Mouse (Mus musculus) brain, adult 2 months (tissue): ENCODE measurements around the gene Itpr2.

Experiments
- DNase-seq: peaks from one replicate; pipeline ENCODE4 v3.0.0; 2011; ENCODE audit warnings: low read depth, low spot score

The Itpr2 gene

DNA sequence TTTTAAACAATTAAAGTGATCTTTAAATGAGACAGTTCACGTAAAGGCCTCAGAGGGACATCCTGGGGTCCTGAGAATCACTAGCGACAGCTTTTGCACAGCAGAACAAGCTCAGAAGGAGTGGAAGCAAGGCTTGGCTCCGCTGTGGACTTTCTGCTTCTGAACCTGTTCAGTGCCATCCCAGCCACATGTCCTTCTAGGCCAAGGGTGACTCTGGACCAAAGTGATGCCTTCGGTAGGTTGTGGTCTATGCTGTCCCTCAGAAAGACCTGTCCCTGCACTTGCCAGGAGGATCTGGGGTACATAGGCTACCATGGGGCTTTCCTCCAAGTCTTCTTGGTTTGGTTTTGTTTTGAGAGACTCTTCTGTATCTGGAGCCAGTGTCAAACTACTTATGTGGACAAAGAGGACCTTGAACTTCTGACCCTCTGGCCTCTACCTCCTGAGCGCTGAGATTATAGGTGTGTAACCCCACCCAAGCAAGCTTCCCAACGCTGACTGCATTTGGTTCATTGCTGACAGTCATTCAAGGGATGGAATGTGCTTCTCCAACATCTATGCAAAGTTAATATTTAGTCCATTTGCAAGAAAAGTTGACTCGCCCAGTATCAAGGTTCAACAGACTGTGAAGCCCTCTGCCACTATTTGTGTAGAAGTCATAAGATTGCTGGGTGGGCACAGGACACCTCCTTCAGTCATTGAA is 241.2 kb downstream of the Itpr2 start:
- no peak for DNase-seq

DNA sequence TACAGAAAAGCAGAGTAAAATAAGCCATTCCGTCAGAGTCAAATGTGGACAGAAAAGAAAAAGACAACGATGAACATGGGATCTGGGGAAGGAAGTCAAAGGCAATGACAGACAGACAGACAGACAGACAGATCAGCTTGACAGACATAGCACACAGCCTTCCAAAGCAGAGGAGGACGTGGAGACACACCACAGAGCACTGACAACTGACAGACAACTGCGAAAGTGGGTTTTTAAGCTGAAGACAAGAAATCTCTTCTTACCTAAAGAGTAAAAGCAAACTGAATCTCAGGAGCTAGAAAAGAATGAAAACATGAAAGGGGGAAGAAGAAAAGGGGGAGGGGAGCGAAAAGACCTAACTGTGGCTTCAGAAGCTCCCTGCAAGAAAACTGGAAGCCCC is 243.3 kb downstream of the Itpr2 start:
- DNase-seq: no peak

DNA sequence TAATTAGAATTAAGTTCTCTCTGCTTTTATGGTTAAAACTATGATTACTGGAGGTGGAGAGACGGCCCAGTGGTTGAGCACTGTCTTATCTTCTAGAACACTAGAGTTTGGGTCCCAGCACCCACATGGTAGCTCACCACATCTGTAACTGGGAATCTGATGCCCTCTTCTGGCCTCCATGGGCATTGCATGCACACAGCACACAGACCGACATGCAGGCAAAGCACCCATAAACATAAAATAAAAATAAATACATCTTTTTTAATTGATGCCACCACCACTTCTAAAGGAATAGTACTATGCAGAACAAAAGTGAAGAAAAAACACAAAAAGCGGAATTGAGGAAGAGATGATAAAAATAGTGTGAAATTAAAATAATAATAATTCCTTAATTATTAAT is 243.8 kb downstream of the Itpr2 start:
- DNase-seq: no peak

DNA sequence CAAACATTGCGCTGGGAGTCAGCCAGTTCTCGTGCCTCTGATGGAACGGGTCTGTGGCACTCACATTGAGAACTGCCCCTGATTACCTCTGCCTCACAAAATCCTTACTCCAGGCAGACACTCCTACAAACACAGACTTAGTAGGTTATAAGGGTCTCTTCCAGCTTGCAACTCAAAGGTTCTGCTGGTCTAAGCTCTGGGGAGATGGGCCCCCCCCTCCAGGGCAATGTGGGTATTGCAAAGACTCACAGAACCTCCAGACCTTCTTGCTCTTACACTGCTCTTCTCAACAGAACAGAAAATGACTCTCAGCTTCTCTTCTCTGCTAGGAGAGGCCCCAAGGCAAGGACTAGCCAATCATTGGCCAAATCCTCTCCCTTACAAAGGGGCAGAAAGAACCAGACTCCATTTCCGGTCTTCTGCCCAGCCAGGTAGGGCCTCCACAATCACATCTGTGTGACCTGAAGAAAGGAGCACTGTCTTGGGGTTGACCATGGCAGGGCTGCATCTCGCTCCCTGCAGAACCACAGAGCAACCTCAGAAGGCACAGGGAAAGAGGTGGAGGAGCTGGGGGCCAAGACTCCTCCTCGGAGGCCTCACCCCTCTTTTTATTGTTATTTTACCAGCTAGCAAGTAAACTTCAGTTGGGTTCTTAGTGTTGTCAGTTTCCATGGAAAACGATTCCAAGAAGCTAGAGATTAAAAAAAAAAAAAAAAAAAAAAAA is 244.9 kb downstream of the Itpr2 start:
- DNase-seq: no peak

DNA sequence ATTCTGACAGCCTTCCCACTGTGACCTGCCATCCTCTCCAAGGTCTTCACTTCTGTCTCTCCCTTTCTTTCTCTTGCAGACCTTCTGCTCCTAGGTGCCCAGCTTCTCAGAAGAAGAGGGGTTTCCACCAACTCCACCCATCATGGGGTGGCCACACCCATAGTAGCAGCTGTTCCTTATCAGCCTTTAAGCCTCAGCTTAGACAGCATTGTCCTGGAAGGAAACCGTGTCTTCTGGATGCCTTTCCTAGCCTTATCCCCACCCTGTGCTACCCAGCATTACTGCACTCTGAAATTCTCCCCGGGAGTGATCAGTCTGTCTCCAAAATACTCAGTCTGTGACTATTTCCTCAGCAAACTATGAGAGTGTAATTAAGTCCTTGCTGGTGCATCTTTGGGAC is 245.6 kb downstream of the Itpr2 start:
- no peak for DNase-seq

DNA sequence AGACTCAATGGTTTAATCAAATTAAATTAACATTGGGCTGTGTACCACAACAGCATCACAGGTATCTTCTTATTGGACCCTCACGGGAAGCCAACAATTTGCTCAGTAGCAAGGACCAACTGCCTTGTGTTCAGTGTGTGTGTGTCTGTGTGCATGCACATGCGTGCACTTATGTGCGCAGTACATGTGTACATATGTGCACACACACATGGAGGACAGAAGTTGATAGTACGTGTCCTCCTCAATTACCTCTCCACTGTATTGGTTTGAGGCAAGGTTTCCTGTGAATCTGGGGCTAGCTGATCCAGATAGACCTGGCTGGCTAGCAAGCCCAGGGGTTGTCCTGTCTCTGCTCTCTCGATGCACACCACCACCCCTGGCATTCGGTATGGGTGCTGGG is 246.4 kb downstream of the Itpr2 start:
- no peak for DNase-seq

DNA sequence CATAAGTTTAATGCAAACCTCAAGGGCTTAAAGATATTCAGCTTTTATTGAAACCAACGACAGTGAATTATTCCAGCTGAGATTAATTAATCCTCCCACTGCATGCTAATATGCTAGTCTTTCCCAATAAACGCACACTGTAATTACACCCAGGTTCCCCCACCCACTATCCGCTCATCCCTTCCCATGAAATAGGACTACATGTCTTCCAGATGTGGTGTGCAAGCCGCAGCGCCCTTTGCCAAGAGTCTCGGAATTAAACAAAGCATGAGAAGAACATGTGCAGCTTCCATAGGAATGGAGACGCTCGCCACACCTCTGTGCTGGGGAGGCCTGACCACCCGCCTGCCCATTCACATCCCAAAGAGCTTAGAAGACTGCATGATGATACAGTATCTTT is 247.1 kb downstream of the Itpr2 start:
- DNase-seq: no peak

DNA sequence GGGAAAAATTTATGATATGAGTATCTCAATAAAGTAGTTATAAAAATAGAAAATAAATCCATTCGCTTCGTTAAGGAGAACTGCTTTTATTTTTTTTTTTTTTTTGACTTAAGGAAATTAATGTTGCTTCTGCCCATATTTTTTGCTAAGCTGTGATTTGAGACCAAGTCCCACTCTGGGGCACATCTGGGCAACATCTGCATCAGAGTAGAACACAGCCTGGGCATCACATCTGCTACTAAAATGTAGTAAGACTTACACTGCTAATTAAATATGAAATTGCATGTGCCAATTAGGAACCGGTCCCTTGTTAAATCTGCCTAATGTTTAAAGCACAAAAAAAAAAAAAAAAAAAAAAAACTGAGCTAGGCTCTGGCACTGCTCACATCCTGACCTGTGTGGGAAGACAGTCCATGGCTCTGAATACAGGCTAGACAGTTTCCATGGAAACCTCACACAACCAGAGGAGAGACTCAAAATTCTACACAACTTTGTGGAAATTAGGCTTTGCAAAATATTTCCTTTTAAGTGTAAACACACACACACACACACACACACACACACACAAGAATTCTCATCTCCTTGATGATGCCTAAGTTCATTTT is 247.7 kb downstream of the Itpr2 start:
- DNase-seq: no peak

DNA sequence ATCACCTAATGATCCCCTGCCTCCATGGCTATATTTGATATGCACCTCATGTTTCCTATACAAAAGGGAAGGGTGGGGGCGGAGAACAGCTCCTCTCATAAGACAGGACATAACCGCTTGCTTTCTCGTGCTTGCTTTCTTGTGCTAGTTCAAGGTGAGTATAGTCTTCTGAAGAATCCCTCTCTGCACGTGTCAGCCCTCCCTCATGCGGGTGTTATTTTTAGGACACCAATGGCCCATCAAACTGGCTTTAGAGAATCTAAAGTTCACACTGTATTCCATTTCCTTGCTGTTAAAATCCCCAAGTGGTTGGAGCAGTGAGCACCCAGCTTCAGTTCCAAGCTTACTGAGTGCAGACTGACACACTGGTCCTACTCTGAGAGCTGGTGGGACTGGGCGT is 252.9 kb downstream of the Itpr2 start:
- no peak for DNase-seq

DNA sequence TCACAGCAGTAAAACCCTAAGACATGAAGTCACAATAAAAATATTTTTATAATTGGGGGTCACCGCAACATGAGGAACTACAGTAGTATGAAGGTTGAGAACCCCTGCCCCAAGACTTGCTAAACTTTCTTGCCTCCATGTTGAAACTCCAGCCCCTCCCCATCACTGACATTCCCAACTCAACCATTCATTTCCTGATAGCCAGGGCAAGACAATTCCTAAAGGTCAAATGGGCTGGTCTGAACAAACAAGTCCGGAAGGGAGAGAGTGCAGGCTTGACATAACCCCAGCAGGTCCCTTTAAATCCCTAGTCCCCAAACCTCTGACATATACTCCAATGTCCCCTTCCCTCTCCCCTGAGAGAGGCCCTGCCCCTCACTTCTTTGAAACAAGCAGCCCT is 253.7 kb downstream of the Itpr2 start:
- no peak for DNase-seq

DNA sequence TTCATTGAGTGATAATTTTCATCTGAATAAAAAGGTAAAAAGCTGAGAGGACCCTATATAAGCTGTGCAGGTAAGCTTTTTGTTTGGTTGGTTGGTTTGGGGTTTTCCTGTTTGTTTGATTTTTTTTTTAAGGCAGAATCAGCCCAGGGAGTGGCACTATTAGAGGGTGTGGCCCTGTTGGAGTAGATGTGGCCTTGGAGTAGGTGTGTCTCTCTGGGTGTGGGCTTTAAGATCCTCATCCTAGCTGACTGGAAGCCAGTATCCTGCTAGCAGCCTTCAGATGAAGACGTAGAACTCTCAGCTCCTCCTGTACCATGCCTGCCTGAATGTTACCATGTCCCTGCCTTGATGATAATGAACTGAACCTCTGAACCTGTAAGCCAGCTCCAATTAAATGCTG is 254.1 kb downstream of the Itpr2 start:
- no peak for DNase-seq

DNA sequence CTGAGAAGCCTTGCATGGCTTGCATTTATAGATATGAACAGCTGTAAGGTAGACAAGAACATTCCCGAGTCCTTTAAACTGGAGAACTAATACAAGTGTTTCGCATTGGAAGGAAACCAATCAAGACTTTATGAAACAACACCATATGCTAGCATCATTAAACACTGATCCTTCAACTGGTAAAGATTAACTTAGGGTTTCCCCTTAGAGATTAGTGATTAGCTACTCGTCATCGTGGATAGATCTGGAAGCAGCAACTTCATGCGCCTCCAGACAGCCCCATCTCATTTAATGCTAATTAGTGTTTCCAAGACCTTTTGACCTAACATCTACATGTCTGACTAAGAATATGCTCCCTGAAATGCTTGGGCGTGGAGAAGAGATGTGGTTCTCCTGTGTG is 255.7 kb downstream of the Itpr2 start:
- DNase-seq: no peak

DNA sequence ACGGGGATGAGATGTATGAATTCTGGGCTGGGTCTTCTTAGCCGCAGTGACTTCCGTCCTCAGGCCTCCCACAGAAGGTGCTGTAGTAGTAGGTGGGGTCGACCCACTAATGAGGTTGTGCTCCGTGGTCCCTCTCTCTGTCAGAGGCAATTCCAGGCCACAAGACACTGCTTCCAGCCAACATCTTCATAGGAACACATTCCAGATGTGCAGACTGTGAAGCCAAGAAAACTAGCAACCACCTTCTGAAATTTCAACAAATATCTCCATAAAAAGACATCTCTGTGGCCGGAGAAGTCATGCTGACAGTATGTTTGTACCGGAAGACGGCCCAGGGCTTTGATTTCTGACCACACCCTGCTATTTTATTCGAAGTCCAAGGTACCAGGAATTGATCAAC is 256.1 kb downstream of the Itpr2 start:
- DNase-seq: no peak

DNA sequence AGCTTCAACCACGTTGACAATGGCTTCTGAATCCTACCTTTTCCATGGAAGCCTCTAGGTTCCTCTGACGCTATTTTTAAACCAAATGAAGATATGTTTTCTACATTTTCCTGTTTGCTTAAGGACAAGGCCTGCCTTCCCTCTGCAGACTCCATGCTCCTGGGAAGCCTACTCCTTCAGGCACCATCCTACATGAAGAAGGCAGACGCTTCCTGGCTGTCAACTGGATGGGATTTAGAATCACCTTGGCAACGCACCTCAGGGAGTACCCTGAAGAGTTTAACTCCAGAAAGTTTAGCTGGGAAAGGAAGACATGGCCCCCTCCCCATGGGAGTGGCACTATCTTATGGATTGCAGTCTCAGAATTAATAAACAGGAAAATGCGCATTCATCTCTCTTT is 259.0 kb downstream of the Itpr2 start:
- DNase-seq: no peak

DNA sequence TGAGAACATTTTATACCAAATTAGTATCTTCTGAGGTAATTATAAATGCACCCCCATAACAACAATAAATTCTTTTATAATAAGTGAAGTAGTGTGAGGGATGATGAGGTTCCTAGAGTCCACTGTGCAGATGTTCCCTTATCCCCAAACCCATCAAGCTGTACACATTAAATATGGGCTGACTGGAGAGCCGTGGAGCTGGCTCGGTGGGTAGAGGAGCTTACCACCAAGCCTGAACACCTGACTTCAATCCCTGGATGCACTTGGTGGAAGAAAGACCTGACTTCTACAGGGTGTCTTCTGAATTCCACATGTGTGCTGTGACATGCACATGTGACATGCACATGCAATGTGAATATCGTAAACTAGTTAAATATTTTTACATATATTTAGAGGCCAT is 260.7 kb downstream of the Itpr2 start:
- DNase-seq: no peak

DNA sequence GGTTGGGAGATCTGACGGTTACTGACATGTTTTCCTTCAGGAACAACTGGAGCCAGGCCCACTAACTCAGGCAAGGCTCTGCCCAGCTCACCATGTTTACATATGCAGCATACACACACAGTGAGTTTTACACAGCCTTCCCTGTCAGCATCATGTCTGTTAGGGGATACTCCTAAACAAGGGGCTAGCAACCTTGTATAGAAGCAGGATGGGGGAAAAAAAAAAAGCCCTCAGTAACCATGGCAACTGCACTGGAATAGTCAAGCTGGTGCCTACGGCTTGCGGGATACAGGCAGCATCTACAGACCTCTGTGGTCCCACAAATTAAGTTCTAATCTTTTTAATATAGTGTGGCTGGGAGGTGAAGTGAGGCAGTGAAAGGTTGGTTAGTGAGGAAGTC is 266.9 kb downstream of the Itpr2 start:
- peak; percentile 52 for DNase-seq

DNA sequence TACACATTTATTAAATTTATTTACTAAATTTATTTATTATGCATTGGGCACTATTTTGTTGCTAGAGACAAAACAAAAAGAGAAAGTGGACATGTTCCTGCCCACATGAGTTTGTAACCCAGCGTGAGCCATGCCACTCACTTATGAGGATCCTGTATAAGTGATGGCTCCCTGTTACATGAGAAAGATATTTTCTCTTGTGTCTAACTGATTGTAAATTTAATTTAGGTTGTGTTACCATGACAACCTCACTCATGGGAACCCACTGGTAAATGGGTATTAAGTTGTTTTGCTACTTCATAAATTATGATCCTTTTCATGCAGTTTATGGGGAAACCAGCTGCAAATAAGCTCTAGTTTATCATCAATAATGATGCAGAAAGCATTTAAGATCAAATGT is 267.6 kb downstream of the Itpr2 start:
- no peak for DNase-seq

DNA sequence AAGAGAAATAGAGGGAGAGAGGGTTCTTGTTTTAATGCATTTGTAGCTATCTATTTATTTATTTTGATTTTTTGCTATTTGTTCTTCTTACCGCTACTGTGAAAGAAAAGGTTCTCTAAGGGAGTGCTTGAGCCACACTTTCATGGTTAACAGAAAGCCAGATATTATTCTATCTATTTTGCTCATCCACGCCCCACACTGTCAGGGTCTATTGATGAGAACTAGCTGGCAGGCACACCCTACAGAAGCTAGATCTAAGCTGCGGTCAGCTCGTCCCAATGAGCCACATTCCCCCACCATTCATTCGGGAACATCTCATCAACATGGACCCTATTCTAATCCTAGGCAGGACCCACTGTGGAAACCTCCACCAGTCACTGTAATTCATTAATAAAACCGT is 271.1 kb downstream of the Itpr2 start:
- DNase-seq: no peak

DNA sequence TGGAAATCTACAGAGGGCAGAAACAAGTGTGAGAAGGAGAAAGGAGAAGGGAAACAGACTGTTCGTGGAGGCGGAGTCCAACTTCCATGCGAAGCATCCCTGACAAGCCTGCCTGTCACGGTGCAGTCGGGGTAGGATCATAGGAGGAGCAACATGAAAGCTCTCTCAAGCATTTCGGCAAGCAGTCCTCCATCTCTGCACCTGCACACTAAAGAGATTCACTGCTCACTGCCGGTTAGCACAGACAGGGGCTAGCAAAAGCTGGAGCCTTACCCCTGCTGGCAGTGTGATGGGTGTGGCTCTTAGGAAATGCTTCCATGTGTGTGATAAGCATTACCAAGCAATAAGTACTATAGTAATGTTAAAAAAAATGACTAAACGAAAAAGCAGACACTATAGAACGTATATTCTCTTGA is 271.6 kb downstream of the Itpr2 start:
- peak; percentile 25 for DNase-seq

DNA sequence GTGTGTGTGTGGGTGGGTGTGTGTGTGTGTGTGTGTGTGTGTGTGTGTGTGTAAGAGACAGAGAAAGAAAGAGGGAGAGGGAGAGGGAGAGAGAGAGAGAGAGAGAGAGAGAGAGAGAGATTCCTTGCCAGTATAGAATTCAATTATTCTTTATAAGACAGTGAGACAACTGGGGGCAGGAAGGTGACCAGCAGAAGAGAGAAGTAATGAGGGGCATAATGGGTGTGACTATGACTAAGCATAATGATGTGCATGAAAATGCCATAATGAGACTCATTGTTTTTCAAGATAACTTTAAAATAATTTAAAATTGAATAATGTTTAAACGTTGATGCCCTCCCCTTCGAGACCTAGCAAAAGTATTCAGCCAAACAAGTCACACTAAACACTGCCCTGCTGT is 272.1 kb downstream of the Itpr2 start:
- DNase-seq: no peak

DNA sequence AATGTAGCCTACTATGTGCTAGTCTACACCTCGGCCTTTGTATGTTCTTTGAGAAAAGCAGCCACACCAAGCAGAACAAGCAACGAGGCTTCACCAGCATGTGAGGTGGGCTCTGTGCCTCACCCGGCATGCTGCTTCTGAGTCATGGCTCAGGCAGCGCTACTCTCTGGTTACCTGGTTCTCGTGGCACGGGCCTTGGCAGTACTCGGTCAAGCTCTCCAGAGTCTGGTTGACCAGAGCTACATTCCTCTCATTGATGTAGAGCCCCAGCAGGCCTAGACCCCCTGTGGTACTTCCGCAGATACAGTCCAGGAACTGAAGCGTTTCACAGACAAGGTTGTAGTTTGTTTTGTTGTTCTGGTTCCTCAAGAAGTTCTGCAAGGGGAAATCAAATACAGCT is 272.5 kb downstream of the Itpr2 start:
- no peak for DNase-seq

DNA sequence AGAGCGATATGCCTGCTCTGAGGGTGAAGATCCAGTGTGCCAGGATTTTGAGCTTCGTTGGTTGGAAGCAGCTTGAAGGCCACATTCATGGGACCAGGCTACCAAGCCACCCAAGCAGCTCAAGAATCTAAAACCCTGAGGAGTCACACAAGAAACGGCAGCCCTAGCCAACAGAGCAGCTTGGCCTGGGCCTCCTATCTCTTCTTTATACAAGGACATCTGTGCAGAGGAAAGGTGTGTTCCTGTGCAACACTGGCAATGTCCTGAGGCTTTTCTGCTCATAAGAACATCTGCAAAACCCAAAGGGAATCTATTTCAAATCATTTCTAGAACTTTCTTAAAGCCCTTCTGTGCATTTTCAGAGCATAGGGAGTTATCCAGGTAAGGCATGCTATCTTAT is 274.0 kb downstream of the Itpr2 start:
- DNase-seq: no peak

DNA sequence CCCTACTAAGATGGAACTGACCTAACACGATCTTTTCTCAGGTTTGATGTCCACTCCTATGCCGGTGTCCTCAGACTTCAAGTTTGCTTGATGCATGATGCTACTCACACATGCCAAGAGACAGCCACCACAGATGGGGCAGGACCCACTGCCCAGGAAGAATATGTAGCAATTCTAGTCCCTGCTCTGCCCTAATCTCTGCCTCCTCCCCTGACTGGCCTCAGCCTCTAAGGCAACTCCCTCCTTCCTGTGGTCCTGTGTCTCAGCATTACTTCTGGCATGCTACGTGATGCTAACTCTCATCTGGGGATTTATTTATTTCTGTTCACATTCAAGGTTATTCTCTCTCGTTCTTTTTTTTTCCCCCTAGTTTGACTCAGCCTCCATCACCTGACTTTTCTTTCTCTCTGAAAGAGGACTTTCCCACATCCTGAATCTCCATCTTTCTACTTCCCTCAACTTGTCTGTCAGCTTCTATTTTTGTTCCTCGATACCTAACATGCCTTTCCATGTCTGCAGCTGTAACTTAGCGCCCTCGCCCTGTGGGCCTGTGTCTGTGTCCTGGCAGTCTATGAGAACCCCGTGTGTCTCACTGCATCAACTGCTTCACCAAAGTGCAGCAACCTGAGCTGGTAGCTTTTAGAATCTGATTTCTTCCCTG is 279.5 kb downstream of the Itpr2 start:
- no peak for DNase-seq
